Mouse (Mus musculus) midbrain, postnatal 0 days (tissue): Measurements from ENCODE around the gene Tcf20. TPM values are rescaled to one million over a fixed set of nuclear protein-coding genes. Genes with fewer than 3 reads are reported as not detected.
A peak's percentile ranks its signal among the peaks of the same experiment; 100 is the strongest.

Experiments used
- ATAC-seq: fragments of 200-750 bp; cut with Nextera tagmentation; 2 replicates; pipeline ENCODE4 v1.8.0; 2017; ENCODE audit warnings: moderate number of reproducible peaks, mild to moderate bottlenecking, moderate TSS enrichment, moderate library complexity; ENCODE audit not compliant: low FRiP score
- DNase-seq: peaks from one replicate; pipeline ENCODE4 v3.0.0-alpha.2; 2015; ENCODE audit warnings: low spot score
- H3K27ac ChIP-seq: fragments of 300-500 bp; sonication (generic); 2 replicates; pipeline ENCODE4 v1.5.1; 2014; ENCODE audit warnings: low read depth, mild to moderate bottlenecking, low read length, mixed read lengths
- H3K27me3 ChIP-seq: fragments of 300-500 bp; sonication (generic); 2 replicates; pipeline ENCODE4 v1.6.1; 2014; ENCODE audit warnings: low read length, control low read depth, mixed read lengths; ENCODE audit not compliant: insufficient read depth
- H3K36me3 ChIP-seq: fragments of 300-500 bp; sonication (generic); 2 replicates; pipeline ENCODE4 v1.6.1; 2014; ENCODE audit warnings: low read length, control low read depth, mixed read lengths; ENCODE audit not compliant: insufficient read depth
- H3K4me1 ChIP-seq: fragments of 300-500 bp; sonication (generic); 2 replicates; pipeline ENCODE4 v1.6.1; 2014; ENCODE audit warnings: mild to moderate bottlenecking, control low read depth, antibody characterized with exemption, low read length, mixed read lengths; ENCODE audit not compliant: insufficient read depth
- H3K4me2 ChIP-seq: fragments of 300-500 bp; sonication (generic); 2 replicates; pipeline ENCODE4 v1.6.1; 2014; ENCODE audit warnings: low read depth, mild to moderate bottlenecking, low read length, mixed read lengths; ENCODE audit not compliant: poor library complexity, severe bottlenecking
- H3K4me3 ChIP-seq: fragments of 300-500 bp; sonication (generic); 2 replicates; pipeline ENCODE4 v1.5.1; 2014; ENCODE audit warnings: low read depth, mild to moderate bottlenecking, low read length, moderate library complexity
- H3K9ac ChIP-seq: fragments of 300-500 bp; sonication (generic); replicated peaks from 2 replicates; pipeline ENCODE4 v1.6.1; 2014; ENCODE audit warnings: mild to moderate bottlenecking, low read length, moderate library complexity, mixed read lengths; ENCODE audit not compliant: poor library complexity, severe bottlenecking
- H3K9me3 ChIP-seq: fragments of 300-500 bp; sonication (generic); 2 replicates; pipeline ENCODE4 v1.6.1; 2016; ENCODE audit warnings: low read length, control low read depth
- CTCF ChIP-seq: IDR thresholded peaks from 2 replicates; pipeline ENCODE4 v1.5.1; 2016; ENCODE audit warnings: antibody characterized with exemption, mild to moderate bottlenecking
- WGBS: fragments of 180-500 bp; shearing (Covaris S2); extraction: QIAGEN DNeasy Blood & Tissue Kit; methylation state at CpG from one replicate; pipeline ENCODE4 v1.1.7; 2014; 5-methylcytosine and 5-hydroxymethylcytosine counted together
- polyA plus RNA-seq: library from polyadenylated mRNA; unstranded; fragments of >200 nt; fragmentation: Nextera tagmentation; extraction: Ambion mirVana; gene quantifications from 2 replicates; pipeline ENCODE4 v1.2.1, GENCODE M21; 2015
- total RNA-seq: library from RNA; depleted of rRNA; stranded (reverse); fragments of >200 nt; gene quantifications from 2 replicates; pipeline ENCODE4 v1.2.3, GENCODE M21; 2014

Tcf20 gene
- total and polyA plus RNA-seq, 2 experiments from 2014 or later: 11.8 to 125 TPM

GRCm38 (mm10) chr15:82806969-82807763 lies 180.5 kb downstream of the Tcf20 start:
- DNase-seq (no peak), ATAC-seq (no peak)
- Histone ChIP-seq H3K27me3 (no peaks in the 10 kb centered on the region), H3K27ac (no peak overlapping the region), H3K9ac (no peak overlapping the region), H3K4me3 (no peak overlapping the region), H3K4me1 (no peaks in the 10 kb centered on the region), H3K9me3 (no peaks in the 10 kb centered on the region), H3K4me2 (no peak overlapping the region), H3K36me3 (peaks cover 19% of the 10 kb centered on the region; the same call in 1 of the 2 replicates)
- WGBS: 83% methylated on average over 5 of the region's 5 CpGs
- TF ChIP-seq CTCF: no peak

- H3K4me3 ChIP-seq: no peak overlapping the region
- peak; percentile 33; the same call in 1 of the 2 replicates for ATAC-seq
- H3K27me3 ChIP-seq: no peaks in the 10 kb centered on the region
- peaks cover 5% of the 10 kb centered on the region; the same call in 1 of the 2 replicates for H3K36me3 ChIP-seq
- H3K4me2 ChIP-seq: no peak overlapping the region
- DNase-seq: peak; percentile 72
- no peaks in the 10 kb centered on the region for H3K9me3 ChIP-seq
- H3K9ac ChIP-seq: no peak overlapping the region
- H3K27ac ChIP-seq: no peak overlapping the region
- H3K4me1 ChIP-seq: no peaks in the 10 kb centered on the region
- WGBS: 70% methylated on average over 5 of the region's 5 CpGs
- TF ChIP-seq CTCF: peak; percentile 96
Measured at GRCm38 (mm10) chr15:82804708-82805639, 182.7 kb downstream of the Tcf20 start.

GRCm38 (mm10) chr15:82795936-82796440 lies 191.7 kb downstream of the Tcf20 start:
- Histone ChIP-seq H3K4me2 (no peak overlapping the region), H3K36me3 (no peaks in the 10 kb centered on the region), H3K27ac (no peak overlapping the region), H3K4me1 (no peaks in the 10 kb centered on the region), H3K27me3 (no peaks in the 10 kb centered on the region), H3K9ac (no peak overlapping the region), H3K9me3 (no peaks in the 10 kb centered on the region), H3K4me3 (no peak overlapping the region)
- DNase-seq (no peak), ATAC-seq (no peak)
- WGBS: 81% methylated on average over 3 of the region's 3 CpGs
- TF ChIP-seq CTCF: no peak

- DNase-seq (no peak), ATAC-seq (no peak)
- Histone ChIP-seq H3K4me2 (no peak within 1 kb of the TSS), H3K9me3 (no peaks in the 10 kb centered on the region), H3K4me1 (no peaks in the 10 kb centered on the region), H3K9ac (no peak within 1 kb of the TSS), H3K4me3 (no peak within 1 kb of the TSS), H3K27ac (no peak within 1 kb of the TSS), H3K36me3 (no peaks in the 10 kb centered on the region), H3K27me3 (no peaks in the 10 kb centered on the region)
- no peak for TF ChIP-seq CTCF
- WGBS: 89% methylated on average over 5 of the region's 5 CpGs
Measured at GRCm38 (mm10) chr15:82794277-82794676, 193.4 kb downstream of the Tcf20 start, which contains the start of gene Cyp2d26. Cyp2d26 (minus strand) TSS chr15:82794294.

GRCm38 (mm10) chr15:82793868-82794267 lies 193.8 kb downstream of the Tcf20 start:
- no peaks in the 10 kb centered on the region for H3K36me3 ChIP-seq
- ATAC-seq: no peak
- no peaks in the 10 kb centered on the region for H3K4me1 ChIP-seq
- H3K27ac ChIP-seq: no peak overlapping the region
- no peak overlapping the region for H3K4me2 ChIP-seq
- H3K9me3 ChIP-seq: no peaks in the 10 kb centered on the region
- no peaks in the 10 kb centered on the region for H3K27me3 ChIP-seq
- no peak overlapping the region for H3K9ac ChIP-seq
- DNase-seq: no peak
- H3K4me3 ChIP-seq: no peak overlapping the region
- WGBS: 88% methylated on average over 6 of the region's 6 CpGs
- TF ChIP-seq CTCF: no peak
